Mouse (Mus musculus): Measurements from ENCODE around the gene Riok2.
"Not testable (repeated sequence)": the region's sequence is repeated elsewhere in the genome, so short reads cannot be mapped to it uniquely, and the experiment has no call there.

DNA sequence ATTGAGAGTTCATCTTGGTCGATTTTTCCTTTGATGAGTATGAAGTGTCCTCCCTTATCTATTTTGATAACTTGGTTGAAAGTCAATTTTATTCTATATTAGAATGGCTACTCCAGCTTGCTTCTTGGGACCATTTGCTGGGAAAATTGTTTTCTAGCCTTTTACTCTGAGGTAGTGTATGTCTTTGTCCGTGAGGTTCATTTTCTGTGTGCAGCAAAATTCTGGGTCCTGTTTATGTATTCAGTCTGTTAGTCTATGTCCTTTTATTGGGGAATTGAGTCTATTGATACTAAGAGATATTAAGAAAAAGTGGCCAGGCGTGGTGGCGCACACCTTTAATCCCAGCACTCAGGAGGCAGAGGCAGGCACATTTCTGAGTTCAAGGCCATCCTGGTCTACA lies 27.8 kb upstream of the Riok2 start:
- TF ChIP-seq EP300, CTCF (IDR thresholded peaks at IDR 0.05): not testable (repeated sequence)
